Mouse (Mus musculus) stomach, embryonic 15.5 days (tissue): ENCODE measurements around the gene Mlph. TPM values are rescaled to one million over a fixed set of nuclear protein-coding genes. Genes with fewer than 3 reads are reported as not detected.
A peak's percentile ranks its signal among the peaks of the same experiment; 100 is the strongest.

Experiments
- ATAC-seq: fragments of 200-750 bp; cut with Nextera tagmentation; 2 replicates; pipeline ENCODE4 v1.8.0; 2017; ENCODE audit warnings: low read depth, moderate number of reproducible peaks, moderate TSS enrichment; ENCODE audit not compliant: insufficient read depth, low FRiP score
- H3K27ac ChIP-seq: fragments of 300-500 bp; sonication (generic); 2 replicates; pipeline ENCODE4 v1.5.1; 2015; ENCODE audit warnings: mild to moderate bottlenecking, inconsistent platforms
- H3K27me3 ChIP-seq: fragments of 300-500 bp; sonication (generic); replicated peaks from 2 replicates; pipeline ENCODE4 v1.6.1; 2015; ENCODE audit warnings: inconsistent platforms
- H3K36me3 ChIP-seq: fragments of 300-500 bp; sonication (generic); 2 replicates; pipeline ENCODE4 v1.6.1; 2015; ENCODE audit warnings: inconsistent platforms
- H3K4me1 ChIP-seq: fragments of 300-500 bp; sonication (generic); 2 replicates; pipeline ENCODE4 v1.6.1; 2015; ENCODE audit warnings: inconsistent platforms
- H3K4me2 ChIP-seq: fragments of 300-500 bp; sonication (generic); 2 replicates; pipeline ENCODE4 v1.6.1; 2015; ENCODE audit warnings: mild to moderate bottlenecking, inconsistent platforms
- H3K4me3 ChIP-seq: fragments of 300-500 bp; sonication (generic); replicated peaks from 2 replicates; pipeline ENCODE4 v1.5.1; 2015; ENCODE audit warnings: inconsistent platforms
- H3K9ac ChIP-seq: fragments of 300-500 bp; sonication (generic); 2 replicates; pipeline ENCODE4 v1.6.1; 2015; ENCODE audit warnings: inconsistent platforms
- H3K9me3 ChIP-seq: fragments of 300-500 bp; sonication (generic); 2 replicates; pipeline ENCODE4 v1.6.1; 2016; ENCODE audit warnings: inconsistent platforms
- WGBS: fragments of 180-500 bp; shearing (Covaris S2); methylation state at CpG from one replicate; pipeline ENCODE4 v1.1.7; 2015; 5-methylcytosine and 5-hydroxymethylcytosine counted together
- polyA plus RNA-seq: library from polyadenylated mRNA; unstranded; fragments of >200 nt; fragmentation: Nextera tagmentation; extraction: Ambion mirVana; gene quantifications from 2 replicates; pipeline ENCODE4 v1.2.1, GENCODE M21; 2015

Gene Mlph
- polyA plus RNA-seq, 1 experiment from 2014 or later = 2.3 TPM

- ATAC-seq = no peak
- Histone ChIP-seq H3K4me3 (no peak overlapping the region), H3K9ac (no peak overlapping the region), H3K9me3 (no peaks in the 10 kb centered on the region), H3K4me2 (no peak overlapping the region), H3K27ac (no peak overlapping the region), H3K27me3 (no peaks in the 10 kb centered on the region), H3K4me1 (0 out of 2 replicates have a peak, but pooled peaks cover 3% of the 10 kb centered on the region), H3K36me3 (no peaks in the 10 kb centered on the region)
- WGBS = 53% methylated on average over 9 of the region's 9 CpGs
Observed at GRCm38 (mm10) chr1:90949309-90949708, 34.4 kb downstream of the Mlph start.

GRCm38 (mm10) chr1:90951670-90952069 lies 36.8 kb downstream of the Mlph start:
- no peak overlapping the region for H3K4me3 ChIP-seq
- no peak for ATAC-seq
- no peaks in the 10 kb centered on the region for H3K36me3 ChIP-seq
- 79% methylated on average over 7 of the region's 7 CpGs for WGBS
- 0 out of 2 replicates have a peak, but pooled peaks cover 3% of the 10 kb centered on the region for H3K4me1 ChIP-seq
- no peaks in the 10 kb centered on the region for H3K27me3 ChIP-seq
- no peak overlapping the region for H3K27ac ChIP-seq
- no peak overlapping the region for H3K4me2 ChIP-seq
- H3K9ac ChIP-seq = no peak overlapping the region
- H3K9me3 ChIP-seq = no peaks in the 10 kb centered on the region

- Histone ChIP-seq H3K9ac (no peak within 1 kb of the TSS), H3K36me3 (no peaks in the 10 kb centered on the region), H3K4me1 (0 out of 2 replicates have a peak, but pooled peaks cover 3% of the 10 kb centered on the region), H3K4me2 (no peak within 1 kb of the TSS), H3K27me3 (no peaks in the 10 kb centered on the region), H3K4me3 (no peak within 1 kb of the TSS), H3K9me3 (no peaks in the 10 kb centered on the region), H3K27ac (no peak within 1 kb of the TSS)
- WGBS = 86% methylated on average over 8 of the region's 8 CpGs
- no peak for ATAC-seq
Observed at GRCm38 (mm10) chr1:90952808-90953207, 37.9 kb downstream of the Mlph start, which contains the start of gene Prlh. Gene Prlh (plus strand): TSS chr1:90953108.

- no peaks in the 10 kb centered on the region for H3K36me3 ChIP-seq
- ATAC-seq = no peak; the same call in 1 of the 2 replicates
- no peak overlapping the region for H3K9ac ChIP-seq
- H3K4me2 ChIP-seq = no peak overlapping the region
- no peak overlapping the region for H3K27ac ChIP-seq
- H3K27me3 ChIP-seq = no peaks in the 10 kb centered on the region
- WGBS = 67% methylated on average over 11 of the region's 11 CpGs
- H3K4me1 ChIP-seq = 0 out of 2 replicates have a peak, but pooled peaks cover 3% of the 10 kb centered on the region
- no peaks in the 10 kb centered on the region for H3K9me3 ChIP-seq
- no peak overlapping the region for H3K4me3 ChIP-seq
Observed at GRCm38 (mm10) chr1:90953688-90954087, 38.8 kb downstream of the Mlph start.

GRCm38 (mm10) chr1:90956245-90957096 lies 41.6 kb downstream of the Mlph start:
- H3K27me3 ChIP-seq = no peaks in the 10 kb centered on the region
- no peak overlapping the region for H3K4me3 ChIP-seq
- H3K4me1 ChIP-seq = no peaks in the 10 kb centered on the region
- H3K36me3 ChIP-seq = no peaks in the 10 kb centered on the region
- no peak overlapping the region for H3K4me2 ChIP-seq
- H3K9me3 ChIP-seq = no peaks in the 10 kb centered on the region
- H3K27ac ChIP-seq = no peak overlapping the region
- H3K9ac ChIP-seq = no peak overlapping the region
- ATAC-seq = peak; percentile 56; the same call in 1 of the 2 replicates
- 22% methylated on average over 6 of the region's 7 CpGs for WGBS

- Histone ChIP-seq H3K4me1 (peaks cover 20% of the 10 kb centered on the region), H3K27ac (no peak overlapping the region), H3K36me3 (no peaks in the 10 kb centered on the region), H3K9ac (no peak overlapping the region), H3K4me2 (no peak overlapping the region), H3K4me3 (no peak overlapping the region), H3K9me3 (no peaks in the 10 kb centered on the region), H3K27me3 (no peaks in the 10 kb centered on the region)
- WGBS = 41% methylated on average over 4 of the region's 4 CpGs
- ATAC-seq = peak; percentile 37; the same call in 1 of the 2 replicates
Observed at GRCm38 (mm10) chr1:90962526-90962925, 47.6 kb downstream of the Mlph start.

GRCm38 (mm10) chr1:90962994-90963393 lies 48.1 kb downstream of the Mlph start:
- WGBS = 9% methylated on average over 3 of the region's 3 CpGs
- Histone ChIP-seq H3K27me3 (no peaks in the 10 kb centered on the region), H3K4me2 (no peak overlapping the region), H3K36me3 (no peaks in the 10 kb centered on the region), H3K4me3 (no peak overlapping the region), H3K27ac (no peak overlapping the region), H3K4me1 (peaks cover 24% of the 10 kb centered on the region), H3K9me3 (no peaks in the 10 kb centered on the region), H3K9ac (no peak overlapping the region)
- ATAC-seq = peak; percentile 73

GRCm38 (mm10) chr1:90967583-90967982 lies 52.7 kb downstream of the Mlph start:
- no peak overlapping the region for H3K9ac ChIP-seq
- WGBS = 65% methylated on average over 7 of the region's 7 CpGs
- peak; percentile 24; the same call in 1 of the 2 replicates for ATAC-seq

GRCm38 (mm10) chr1:90968649-90969048 lies 53.8 kb downstream of the Mlph start:
- peak overlapping the region; percentile 29; the same call in 1 of the 2 replicates for H3K4me2 ChIP-seq
- H3K4me3 ChIP-seq = 0 out of 2 replicates have a peak overlapping the region, but pooled peaks have one; percentile 11
- no peak overlapping the region for H3K9ac ChIP-seq

More at GRCm38 (mm10) chr1:90967583-90967982, 52.7 kb downstream of the Mlph start:
- no peak overlapping the region for H3K4me2 ChIP-seq
- H3K27ac ChIP-seq = no peak overlapping the region
- no peaks in the 10 kb centered on the region for H3K9me3 ChIP-seq
- no peaks in the 10 kb centered on the region for H3K27me3 ChIP-seq
- no peaks in the 10 kb centered on the region for H3K36me3 ChIP-seq
- H3K4me3 ChIP-seq = no peak overlapping the region
- peaks cover 32% of the 10 kb centered on the region for H3K4me1 ChIP-seq

GRCm38 (mm10) chr1:90969347-90969784 lies 54.5 kb downstream of the Mlph start, which contains the start of gene Rab17:
Gene Rab17 (minus strand): TSS chr1:90969661.
- Histone ChIP-seq H3K4me3 (peak within 1 kb of the TSS; percentile 11; the same call in 1 of the 2 replicates), H3K36me3 (no peaks in the 10 kb centered on the region), H3K9me3 (no peaks in the 10 kb centered on the region), H3K9ac (no peak within 1 kb of the TSS), H3K27me3 (no peaks in the 10 kb centered on the region), H3K4me1 (peaks cover 29% of the 10 kb centered on the region), H3K27ac (peak within 1 kb of the TSS; percentile 44; the same call in 1 of the 2 replicates), H3K4me2 (peak within 1 kb of the TSS; percentile 29)
- peak; percentile 60; the same call in 1 of the 2 replicates for ATAC-seq
- 14% methylated on average over 9 of the region's 9 CpGs for WGBS

More at GRCm38 (mm10) chr1:90968649-90969048, 53.8 kb downstream of the Mlph start:
- Histone ChIP-seq H3K27me3 (no peaks in the 10 kb centered on the region), H3K4me1 (peaks cover 31% of the 10 kb centered on the region), H3K36me3 (no peaks in the 10 kb centered on the region), H3K9me3 (no peaks in the 10 kb centered on the region), H3K27ac (peak overlapping the region; percentile 44; the same call in 1 of the 2 replicates)
- ATAC-seq = no peak
- WGBS = 69% methylated on average over 4 of the region's 4 CpGs

GRCm38 (mm10) chr1:90969881-90970390 lies 55.1 kb downstream of the Mlph start:
- H3K9me3 ChIP-seq = no peaks in the 10 kb centered on the region
- no peaks in the 10 kb centered on the region for H3K36me3 ChIP-seq
- H3K27ac ChIP-seq = peak overlapping the region; percentile 40; the same call in 1 of the 2 replicates
- WGBS = 62% methylated on average over 10 of the region's 10 CpGs
- H3K4me2 ChIP-seq = peak overlapping the region; percentile 29
- H3K27me3 ChIP-seq = no peaks in the 10 kb centered on the region
- H3K9ac ChIP-seq = no peak overlapping the region
- no peak for ATAC-seq
- H3K4me1 ChIP-seq = peaks cover 29% of the 10 kb centered on the region
- H3K4me3 ChIP-seq = no peak overlapping the region
